Mouse (Mus musculus) cortical plate, adult 2 months (tissue): ENCODE data around the gene Nek1.

Experiments used
- CTCF ChIP-seq: fragments of 200-500 bp; IDR thresholded peaks from 2 replicates; pipeline ENCODE4 v1.5.1; 2011; ENCODE audit warnings: mild to moderate bottlenecking, control low read depth, low read length; ENCODE audit not compliant: insufficient read depth; ENCODE audit errors: extremely low read depth
- POLR2A ChIP-seq: fragments of 200-500 bp; IDR thresholded peaks from 2 replicates; pipeline ENCODE4 v1.6.1; 2011; ENCODE audit warnings: mild to moderate bottlenecking, low read length, control low read depth; ENCODE audit not compliant: insufficient read depth; ENCODE audit errors: extremely low read depth

- TF ChIP-seq POLR2A (no peak), CTCF (no peak)
Observed at GRCm38 (mm10) chr8:60973448-60973847, 19.5 kb upstream of the Nek1 start.
